Mouse (Mus musculus): ENCODE data around the gene Rai1. TPM values are rescaled to one million over a fixed set of nuclear protein-coding genes. Genes with fewer than 3 reads are reported as not detected.

Gene Rai1
- polyA plus RNA-seq, 1 experiment: 24.9 TPM

DNA sequence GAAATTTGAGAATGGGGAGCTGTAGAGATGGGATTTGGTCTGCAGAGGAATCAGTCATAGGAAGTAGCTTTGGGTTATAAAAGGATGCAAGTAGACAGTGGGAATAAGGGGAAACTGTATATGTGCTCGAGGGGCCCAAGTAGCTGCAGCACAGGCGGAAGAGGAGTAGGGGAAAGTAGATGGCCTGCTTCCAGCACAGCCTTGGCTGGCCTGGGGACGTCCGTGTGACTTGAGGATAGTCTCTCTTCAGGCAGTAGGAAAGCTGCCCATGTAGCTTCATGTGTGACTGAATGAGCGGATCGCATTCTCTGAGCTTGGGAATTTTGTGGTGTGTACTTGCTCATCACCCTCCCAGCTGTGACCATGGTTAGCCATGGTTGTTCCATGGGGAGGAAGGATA is 59.6 kb downstream of the Rai1 start:
- no peak overlapping the region for H3ac ChIP-seq (ENCODE audit: control insufficient read depth, insufficient read length, low read depth)
- no peak for TF ChIP-seq MAX (IDR thresholded peaks at IDR 0.05)
- TF ChIP-seq CEBPB (IDR thresholded peaks at IDR 0.05; ENCODE audit: low read depth): no peak
- no peak overlapping the region for H3K4me3 ChIP-seq (ENCODE audit: insufficient read depth, poor library complexity, severe bottlenecking)
- peaks cover 26% of the 10 kb centered on the region for H3K79me3 ChIP-seq (ENCODE audit: low read depth)
- H3K36me3 ChIP-seq (ENCODE audit: control insufficient read depth, insufficient read depth): peaks cover 6% of the 10 kb centered on the region
- H3K79me2 ChIP-seq (ENCODE audit: control insufficient read depth, insufficient read depth): peaks cover 85% of the 10 kb centered on the region
- no peaks in the 10 kb centered on the region for H3K27me3 ChIP-seq (ENCODE audit: control insufficient read depth, insufficient read depth, insufficient read length)

DNA sequence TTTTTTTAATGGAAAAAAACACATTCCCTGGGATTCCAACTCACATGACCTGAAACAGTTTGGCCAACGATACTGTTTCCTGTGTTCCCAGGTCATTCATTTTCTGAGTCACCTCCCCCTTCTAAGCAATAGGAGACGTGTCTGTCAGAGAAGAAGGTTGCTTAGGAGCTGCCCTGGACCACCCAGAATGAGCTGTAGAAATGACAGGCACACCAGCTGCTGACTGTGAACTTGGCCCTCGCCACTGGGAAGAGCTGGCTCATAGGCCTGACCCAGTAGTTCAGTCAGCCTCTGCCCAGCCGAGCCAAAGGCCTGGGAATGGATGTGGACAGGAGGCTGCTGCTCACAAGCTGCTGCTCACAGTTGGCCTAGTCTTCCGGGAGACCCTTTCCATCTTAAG is 60.3 kb downstream of the Rai1 start:
- H3K4me3 ChIP-seq (ENCODE audit: insufficient read depth, poor library complexity, severe bottlenecking): no peak overlapping the region
- H3K27me3 ChIP-seq (ENCODE audit: control insufficient read depth, insufficient read depth, insufficient read length): no peaks in the 10 kb centered on the region
- H3K36me3 ChIP-seq (ENCODE audit: control insufficient read depth, insufficient read depth): peaks cover 6% of the 10 kb centered on the region
- TF ChIP-seq MYOD1 (IDR thresholded peaks at IDR 0.05; ENCODE audit: control insufficient read depth, insufficient read length, low read depth): no peak
- TF ChIP-seq MYOG (IDR thresholded peaks at IDR 0.05; ENCODE audit: control insufficient read depth, extremely low read depth, insufficient read length): no peak
- no peak for TF ChIP-seq CEBPB (IDR thresholded peaks at IDR 0.05; ENCODE audit: low read depth)
- TF ChIP-seq FOSL1 (IDR thresholded peaks at IDR 0.05; ENCODE audit: insufficient read depth, low read length, poor library complexity, severe bottlenecking): no peak
- no peak overlapping the region for H3ac ChIP-seq (ENCODE audit: control insufficient read depth, insufficient read length, low read depth)
- peaks cover 91% of the 10 kb centered on the region for H3K79me2 ChIP-seq (ENCODE audit: control insufficient read depth, insufficient read depth)
- H3K79me3 ChIP-seq (ENCODE audit: low read depth): peaks cover 24% of the 10 kb centered on the region

DNA sequence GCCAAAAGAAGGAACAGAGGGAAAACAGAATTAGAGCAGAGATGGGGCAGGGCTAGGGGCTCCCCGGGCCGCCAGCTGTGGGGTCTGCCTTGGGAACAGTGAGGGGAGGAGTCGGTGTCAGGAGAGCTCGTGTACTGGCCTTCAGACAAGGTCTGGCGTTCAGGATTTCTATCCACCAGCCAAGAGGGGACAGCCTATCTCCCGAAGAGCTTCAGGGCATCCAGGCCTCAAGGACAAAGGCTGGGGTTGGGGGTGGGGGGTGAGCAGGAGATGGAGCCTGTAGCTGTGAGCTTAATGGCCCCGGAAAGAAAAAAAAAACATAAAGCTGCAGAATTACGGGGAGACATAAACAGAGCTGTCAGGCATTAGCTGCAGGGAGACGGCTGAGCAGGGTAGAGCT is 64.0 kb downstream of the Rai1 start:
- H3K79me2 ChIP-seq (ENCODE audit: control insufficient read depth, insufficient read depth): peaks cover 84% of the 10 kb centered on the region
- no peak for TF ChIP-seq MYOG (IDR thresholded peaks at IDR 0.05; ENCODE audit: control insufficient read depth, extremely low read depth, insufficient read length)
- no peak for TF ChIP-seq FOSL1 (IDR thresholded peaks at IDR 0.05; ENCODE audit: insufficient read depth, low read length, poor library complexity, severe bottlenecking)
- no peak for TF ChIP-seq CTCF (IDR thresholded peaks at IDR 0.05; ENCODE audit: control insufficient read depth, insufficient read depth, insufficient read length)
- no peak for TF ChIP-seq MAX (IDR thresholded peaks at IDR 0.05)
- no peak for TF ChIP-seq CEBPB (IDR thresholded peaks at IDR 0.05; ENCODE audit: low read depth)
- TF ChIP-seq USF1 (IDR thresholded peaks at IDR 0.05; ENCODE audit: low read depth): no peak
- TF ChIP-seq MYOD1 (IDR thresholded peaks at IDR 0.05; ENCODE audit: control insufficient read depth, insufficient read length, low read depth): no peak

DNA sequence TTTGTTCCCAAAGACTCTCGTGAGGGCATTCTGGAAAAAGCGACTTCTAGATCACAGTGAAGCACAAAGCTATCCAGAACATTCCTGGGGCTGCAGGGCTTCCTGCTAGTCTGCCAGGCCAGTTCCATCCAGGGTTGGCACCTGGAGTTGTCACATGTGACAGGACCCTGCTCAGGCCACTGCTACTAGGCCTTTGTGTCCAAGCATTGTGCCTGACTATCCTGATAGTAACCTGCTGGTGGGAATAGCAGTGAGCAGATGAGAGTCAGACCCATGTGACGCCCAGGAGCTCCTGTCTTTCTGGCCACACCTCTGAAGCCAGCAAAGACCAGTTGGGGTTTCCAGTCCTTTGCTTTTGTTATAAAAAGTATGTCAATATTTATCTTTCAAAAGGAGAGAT is 67.3 kb downstream of the Rai1 start:
- Histone ChIP-seq H3ac (ENCODE audit: control insufficient read depth, insufficient read length, low read depth) (no peak overlapping the region), H3K79me2 (ENCODE audit: control insufficient read depth, insufficient read depth) (peaks cover 73% of the 10 kb centered on the region), H3K36me3 (ENCODE audit: control insufficient read depth, insufficient read depth) (no peaks in the 10 kb centered on the region)

More for the DNA sequence above, 64.0 kb downstream of the Rai1 start:
- Histone ChIP-seq H3K27me3 (ENCODE audit: control insufficient read depth, insufficient read depth, insufficient read length) (no peaks in the 10 kb centered on the region), H3K36me3 (ENCODE audit: control insufficient read depth, insufficient read depth) (no peaks in the 10 kb centered on the region), H3K4me3 (ENCODE audit: insufficient read depth, poor library complexity, severe bottlenecking) (no peak overlapping the region), H3ac (ENCODE audit: control insufficient read depth, insufficient read length, low read depth) (no peak overlapping the region), H3K79me3 (ENCODE audit: low read depth) (peaks cover 23% of the 10 kb centered on the region)

DNA sequence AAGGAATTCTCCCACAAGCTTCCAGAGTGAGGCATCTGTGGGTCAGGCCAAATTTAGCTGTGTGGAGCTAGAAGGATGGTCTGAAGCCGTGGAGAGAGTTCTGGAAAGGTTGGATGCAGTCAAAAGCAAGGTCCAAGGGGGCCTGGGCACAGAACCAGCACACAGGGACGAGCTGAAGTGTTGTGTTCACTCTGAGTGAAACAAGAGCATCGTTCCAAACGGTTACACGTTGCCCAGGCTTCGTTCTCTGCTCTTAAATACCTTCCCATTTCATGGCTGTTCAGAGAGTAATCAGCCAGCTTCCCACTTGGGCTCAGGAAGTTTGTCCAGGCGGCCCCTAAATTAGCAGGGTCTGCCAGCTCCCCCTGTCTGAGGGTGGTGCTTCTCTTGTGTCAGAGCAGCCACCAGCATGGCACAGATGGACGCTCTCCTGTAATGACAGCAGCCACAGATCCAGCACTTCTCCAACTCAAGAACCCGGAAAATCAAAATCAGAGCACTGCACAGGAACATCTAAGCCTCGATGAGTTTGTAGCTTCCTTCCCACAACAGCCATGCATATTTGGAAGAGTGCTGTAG is 68.9 kb downstream of the Rai1 start:
- Histone ChIP-seq H3K27me3 (ENCODE audit: control insufficient read depth, insufficient read depth, insufficient read length) (no peaks in the 10 kb centered on the region), H3ac (ENCODE audit: control insufficient read depth, insufficient read length, low read depth) (no peak overlapping the region), H3K4me3 (ENCODE audit: insufficient read depth, poor library complexity, severe bottlenecking) (no peak overlapping the region), H3K79me3 (ENCODE audit: low read depth) (peaks cover 14% of the 10 kb centered on the region), H3K79me2 (ENCODE audit: control insufficient read depth, insufficient read depth) (peaks cover 74% of the 10 kb centered on the region), H3K36me3 (ENCODE audit: control insufficient read depth, insufficient read depth) (no peaks in the 10 kb centered on the region)
- no peak for TF ChIP-seq MYOD1 (IDR thresholded peaks at IDR 0.05; ENCODE audit: control insufficient read depth, insufficient read length, low read depth)
- TF ChIP-seq MYOG (IDR thresholded peaks at IDR 0.05; ENCODE audit: control insufficient read depth, extremely low read depth, insufficient read length): no peak
- no peak for TF ChIP-seq CEBPB (IDR thresholded peaks at IDR 0.05; ENCODE audit: low read depth)
- no peak for TF ChIP-seq USF1 (IDR thresholded peaks at IDR 0.05; ENCODE audit: low read depth)

More for the DNA sequence above, 67.3 kb downstream of the Rai1 start:
- Histone ChIP-seq H3K4me3 (ENCODE audit: insufficient read depth, poor library complexity, severe bottlenecking) (no peak overlapping the region), H3K79me3 (ENCODE audit: low read depth) (peaks cover 9% of the 10 kb centered on the region), H3K27me3 (ENCODE audit: control insufficient read depth, insufficient read depth, insufficient read length) (no peaks in the 10 kb centered on the region)
- no peak for TF ChIP-seq CTCF (IDR thresholded peaks at IDR 0.05; ENCODE audit: control insufficient read depth, insufficient read depth, insufficient read length)
- no peak for TF ChIP-seq MAX (IDR thresholded peaks at IDR 0.05)
- TF ChIP-seq FOSL1 (IDR thresholded peaks at IDR 0.05; ENCODE audit: insufficient read depth, low read length, poor library complexity, severe bottlenecking): no peak
- no peak for TF ChIP-seq MYOD1 (IDR thresholded peaks at IDR 0.05; ENCODE audit: control insufficient read depth, insufficient read length, low read depth)
- no peak for TF ChIP-seq CEBPB (IDR thresholded peaks at IDR 0.05; ENCODE audit: low read depth)
- TF ChIP-seq MYOG (IDR thresholded peaks at IDR 0.05; ENCODE audit: control insufficient read depth, extremely low read depth, insufficient read length): no peak
- no peak for TF ChIP-seq USF1 (IDR thresholded peaks at IDR 0.05; ENCODE audit: low read depth)

DNA sequence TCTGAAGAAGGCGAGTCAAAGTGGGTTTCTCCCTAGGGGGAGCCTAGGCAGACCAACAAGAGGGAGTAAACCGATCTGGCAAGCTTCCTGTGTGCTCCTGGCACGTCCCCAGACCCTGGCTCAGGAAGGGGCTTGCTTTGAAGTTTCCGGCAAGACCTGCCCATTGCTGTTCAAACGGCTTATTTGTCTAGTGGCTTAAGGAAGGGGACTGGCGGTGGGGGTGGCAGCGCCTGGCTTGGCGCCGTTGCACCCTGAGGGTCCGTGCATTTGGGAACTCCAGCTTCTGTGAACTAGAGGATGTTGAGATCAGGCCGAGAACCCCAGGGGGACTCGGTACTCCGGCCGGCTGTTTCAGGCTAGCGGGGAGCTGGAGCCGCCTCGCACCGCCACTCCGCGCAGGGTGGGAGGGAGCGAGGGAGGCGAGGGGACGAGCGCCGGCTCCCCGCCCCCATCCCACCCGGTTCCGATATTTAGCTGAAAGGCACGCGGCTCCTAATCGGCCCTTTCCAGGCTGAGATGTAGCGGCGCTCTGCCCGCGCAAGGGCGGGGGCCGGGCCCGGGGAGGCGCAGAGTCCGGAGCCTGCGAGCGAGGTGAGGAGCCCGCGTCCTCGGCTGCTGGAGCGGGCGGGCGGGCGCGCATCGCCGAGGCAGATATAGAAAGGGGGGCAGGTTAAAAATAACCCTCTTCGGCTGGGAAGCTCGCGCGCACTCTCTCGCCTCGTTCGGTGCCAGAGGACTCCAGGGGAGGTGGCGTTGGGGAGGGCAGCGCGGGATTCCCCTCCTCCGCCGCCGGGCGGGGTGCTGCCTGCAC is 70.8 kb downstream of the Rai1 start:
- peaks cover 76% of the 10 kb centered on the region for H3K79me2 ChIP-seq (ENCODE audit: control insufficient read depth, insufficient read depth)
- H3K27me3 ChIP-seq (ENCODE audit: control insufficient read depth, insufficient read depth, insufficient read length): no peaks in the 10 kb centered on the region
- peaks cover 15% of the 10 kb centered on the region for H3K79me3 ChIP-seq (ENCODE audit: low read depth)
- peak overlapping the region; percentile 81 for H3ac ChIP-seq (ENCODE audit: control insufficient read depth, insufficient read length, low read depth)
- TF ChIP-seq CEBPB (IDR thresholded peaks at IDR 0.05; ENCODE audit: low read depth) (no peak), USF1 (IDR thresholded peaks at IDR 0.05; ENCODE audit: low read depth) (no peak), FOSL1 (IDR thresholded peaks at IDR 0.05; ENCODE audit: insufficient read depth, low read length, poor library complexity, severe bottlenecking) (no peak), MYOG (IDR thresholded peaks at IDR 0.05; ENCODE audit: control insufficient read depth, extremely low read depth, insufficient read length) (no peak), MYOD1 (IDR thresholded peaks at IDR 0.05; ENCODE audit: control insufficient read depth, insufficient read length, low read depth) (no peak), MAX (IDR thresholded peaks at IDR 0.05) (no peak), CTCF (IDR thresholded peaks at IDR 0.05; ENCODE audit: control insufficient read depth, insufficient read depth, insufficient read length) (no peak)
- H3K36me3 ChIP-seq (ENCODE audit: control insufficient read depth, insufficient read depth): no peaks in the 10 kb centered on the region
- H3K4me3 ChIP-seq (ENCODE audit: insufficient read depth, poor library complexity, severe bottlenecking): peak overlapping the region; percentile 40
